Mouse (Mus musculus): ENCODE results near the gene Snx9. TPM values are rescaled to one million over a fixed set of nuclear protein-coding genes. Genes with fewer than 3 reads are reported as not detected.

Gene Snx9
- total RNA-seq (2021), result 10 to 100 TPM; 48.4 to 55.9 TPM
- polyA plus RNA-seq (2012; rRNA removed), result 26.0 and 28.3 TPM in 2 replicates
- long read RNA-seq, transcript Snx9-201 (18 exons, 3,331 nt), result major isoform, 60 of 66 reads
- long read RNA-seq, partial matches to known transcripts, result 3 of 66 reads
- long read RNA-seq, other reads (novel, unspliced or antisense), result 3 of 66 reads

DNA sequence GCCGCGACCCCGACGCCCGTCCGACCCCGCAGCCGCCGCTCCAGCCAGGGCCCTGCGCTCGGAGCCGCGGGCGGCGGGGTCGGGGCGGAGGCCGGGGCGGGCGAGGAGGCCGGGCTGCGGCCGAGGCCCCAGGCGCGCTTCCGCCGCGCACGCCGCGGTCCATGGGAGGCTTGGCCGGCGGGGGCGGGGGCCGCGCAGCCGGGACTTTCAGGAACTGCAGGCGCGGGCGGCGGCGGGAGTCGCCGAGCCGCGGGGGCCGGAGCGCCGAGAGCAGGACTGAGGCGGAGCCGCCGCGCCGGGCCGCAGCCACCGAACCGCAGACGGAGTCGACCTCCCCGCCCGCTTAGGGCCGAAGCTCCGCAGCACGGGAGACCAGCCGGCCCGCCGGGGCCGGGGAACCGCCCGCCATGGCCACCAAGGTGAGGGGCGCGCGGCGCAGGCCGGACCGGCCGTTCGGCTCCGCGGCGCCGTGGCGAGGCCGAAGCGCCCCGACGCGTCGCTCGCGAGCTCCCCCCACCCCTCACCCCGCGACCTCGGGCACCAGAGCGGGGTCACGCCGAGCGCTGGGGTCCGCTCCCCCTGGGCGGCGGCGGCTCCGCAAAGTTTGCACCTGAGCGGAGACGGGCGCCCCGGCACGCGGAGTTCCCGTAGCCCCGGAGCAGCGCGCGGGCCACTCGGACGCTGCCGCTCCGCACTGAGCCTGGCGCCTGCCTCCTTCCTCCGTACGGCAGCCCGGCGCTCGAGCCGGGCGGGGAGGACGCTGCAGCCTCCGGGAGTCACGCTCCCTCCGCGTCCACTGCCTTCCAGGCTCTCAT lies at the start of gene Snx9:
TSS of gene Snx9 (plus strand) at position 202 of the 815 bp plus-strand sequence.
- peak; percentile 89 for DNase-seq

DNA sequence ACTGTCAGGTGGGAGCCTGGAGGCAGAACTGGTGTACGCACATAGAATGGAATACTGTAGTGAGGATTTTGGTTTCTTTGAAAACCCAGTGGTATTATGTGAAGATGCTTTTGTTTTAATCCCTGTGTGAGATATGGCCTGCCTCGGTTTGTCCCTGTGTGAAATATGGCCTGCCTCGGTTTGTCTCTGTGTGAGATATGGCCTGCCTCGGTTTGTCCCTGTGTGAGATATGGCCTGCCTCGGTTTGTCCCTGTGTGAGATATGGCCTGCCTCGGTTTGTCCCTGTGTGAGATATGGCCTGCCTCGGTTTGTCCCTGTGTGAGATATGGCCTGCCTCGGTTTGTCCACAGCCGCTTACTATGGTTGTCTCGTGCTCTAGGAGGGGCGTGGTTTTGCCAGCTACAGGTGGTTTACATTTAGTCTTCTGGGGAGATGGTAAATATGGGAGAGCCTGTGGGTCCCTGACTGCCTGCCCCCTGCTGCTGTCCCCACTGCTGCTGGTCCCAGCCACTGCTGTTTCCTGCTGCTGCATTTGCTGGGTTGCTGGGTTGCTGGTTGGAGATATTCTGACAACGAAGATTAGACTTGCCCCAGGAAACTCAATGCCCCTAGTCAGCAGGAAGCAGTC lies 48.9 kb upstream of the Snx9 start:
- DNase-seq, result no peak

DNA sequence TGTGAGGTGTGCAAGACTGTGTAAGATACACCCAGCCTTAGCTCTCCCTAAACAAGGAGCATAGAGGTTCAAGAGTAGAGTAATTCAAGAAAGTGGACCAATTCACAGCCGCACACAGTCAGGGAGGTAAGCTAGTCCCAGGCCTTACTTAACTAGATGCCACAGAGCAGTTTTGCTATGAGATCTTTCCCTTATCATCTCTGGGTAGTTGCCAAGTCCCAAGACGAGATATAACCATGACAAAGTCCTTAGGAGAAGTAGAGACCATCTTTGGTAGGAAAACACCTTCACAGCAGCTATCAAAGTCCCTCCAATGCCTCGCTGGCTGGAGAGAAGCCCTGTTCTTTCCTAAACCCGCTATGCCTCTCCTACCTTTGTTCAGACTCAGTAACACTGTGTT lies 47.5 kb upstream of the Snx9 start:
- DNase-seq, result no peak

DNA sequence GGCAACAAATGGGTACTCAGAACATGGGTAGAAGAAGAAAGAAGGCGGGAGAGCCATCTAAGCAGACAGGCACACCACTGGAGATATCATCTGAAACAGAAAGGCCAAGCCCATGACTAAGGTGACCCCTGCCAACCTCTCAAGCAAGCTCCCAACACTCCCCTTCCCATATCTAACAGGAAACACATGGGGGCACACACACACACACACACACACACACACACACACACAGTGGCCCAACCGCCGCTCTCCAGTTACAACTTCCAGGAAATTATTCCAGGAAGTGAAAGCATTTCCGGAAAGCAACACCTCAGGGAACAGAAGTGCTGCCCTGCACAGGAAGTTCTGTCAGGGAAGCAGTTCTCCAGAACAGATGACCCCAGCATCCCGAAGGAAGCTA lies 46.9 kb upstream of the Snx9 start:
- peak; percentile 46 for DNase-seq

DNA sequence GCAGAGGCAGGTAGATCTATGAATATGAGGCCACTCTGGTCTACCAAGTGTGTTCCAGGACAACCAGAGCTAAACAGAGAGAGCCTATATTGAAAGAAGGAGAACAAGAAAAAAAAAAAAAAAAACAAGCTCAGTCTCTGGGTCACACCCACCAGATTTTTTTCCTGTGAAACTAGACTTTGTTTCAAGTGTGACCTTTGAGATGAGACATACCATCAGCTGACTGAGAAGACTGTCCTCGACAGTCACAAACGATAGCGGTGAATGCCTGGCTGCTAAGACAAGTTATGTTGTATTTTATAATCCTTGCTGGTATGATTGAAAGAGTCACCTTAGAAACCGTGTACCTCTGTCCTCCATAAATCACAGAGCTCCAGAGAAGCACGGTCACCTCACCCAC lies 45.8 kb upstream of the Snx9 start:
- DNase-seq, result no peak

DNA sequence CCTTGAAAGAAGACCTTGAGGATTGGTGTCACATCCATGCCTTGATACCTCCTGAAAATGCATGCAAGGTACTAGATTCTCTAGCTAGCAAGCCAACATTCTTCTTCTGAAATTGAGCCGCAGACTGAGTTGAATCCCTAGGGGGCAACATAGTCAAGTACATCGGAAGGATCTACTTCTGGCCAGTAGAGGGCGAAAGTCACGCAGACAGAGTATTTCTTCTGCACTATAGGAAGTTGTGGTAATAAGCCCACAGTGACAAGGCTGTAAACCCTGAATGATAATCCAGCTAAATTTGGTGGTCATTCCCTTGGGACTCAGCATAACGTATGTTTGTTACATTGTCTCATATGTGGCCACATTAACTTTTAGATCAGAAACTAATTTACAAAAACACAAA lies 45.3 kb upstream of the Snx9 start:
- peak; percentile 75 for DNase-seq

DNA sequence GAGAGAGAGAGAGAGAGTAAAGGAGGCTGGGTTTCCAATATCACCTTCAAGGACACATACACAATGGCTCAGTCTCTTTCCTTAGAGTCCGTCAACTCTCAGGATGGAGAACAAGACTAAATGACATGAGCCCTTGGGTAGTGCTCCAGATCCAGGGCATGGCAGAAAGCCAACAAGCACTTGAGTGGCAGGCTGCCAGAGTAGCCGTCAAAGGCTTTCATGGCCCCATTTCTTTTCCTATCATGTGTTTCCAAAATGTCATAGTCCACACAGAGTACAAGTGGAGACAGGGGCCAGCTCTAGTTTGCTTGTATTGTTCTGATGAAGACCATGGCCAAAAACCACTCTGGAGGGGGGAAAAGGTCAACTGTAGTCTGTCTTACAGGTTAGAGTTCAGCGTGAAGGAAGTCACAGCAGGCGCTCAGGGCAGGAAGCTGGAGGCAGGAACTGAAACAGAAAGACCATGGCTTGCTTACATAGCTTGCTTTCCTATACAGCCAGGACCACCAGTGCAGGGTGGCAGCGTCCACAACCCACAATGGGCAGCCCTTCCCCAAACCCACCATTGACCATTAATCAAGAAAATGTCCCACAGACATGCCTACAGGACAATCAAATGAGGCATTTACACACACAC lies 43.9 kb upstream of the Snx9 start:
- peak; percentile 78 for DNase-seq

DNA sequence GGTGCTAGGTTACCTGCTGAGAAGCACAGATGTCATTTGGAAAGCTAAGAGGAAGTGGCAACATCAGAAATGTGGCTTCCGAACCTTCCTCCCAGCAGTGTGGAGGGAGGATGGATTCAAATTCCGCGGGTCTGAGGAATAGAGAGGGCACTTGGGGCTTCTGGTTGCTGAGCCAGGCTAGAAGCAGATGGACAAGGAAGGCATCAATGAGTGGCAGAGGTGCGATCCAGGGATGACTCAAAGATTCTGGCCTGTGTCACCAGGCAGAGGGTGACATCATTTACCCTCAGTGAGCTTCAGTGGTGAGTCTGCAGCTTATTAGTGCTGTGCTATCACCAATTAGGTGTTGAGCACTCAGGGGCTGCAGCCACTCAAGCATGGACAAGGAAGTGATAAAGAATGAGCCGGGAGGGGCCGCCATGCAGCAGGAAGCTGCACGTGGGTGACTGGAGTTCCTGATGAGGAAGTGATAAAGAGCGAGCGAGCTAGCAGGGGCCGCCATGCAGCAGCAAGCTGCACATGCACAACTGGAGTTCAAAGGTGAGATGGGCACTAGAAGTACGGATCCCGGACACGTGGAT lies 42.8 kb upstream of the Snx9 start:
- DNase-seq, result peak; percentile 42

DNA sequence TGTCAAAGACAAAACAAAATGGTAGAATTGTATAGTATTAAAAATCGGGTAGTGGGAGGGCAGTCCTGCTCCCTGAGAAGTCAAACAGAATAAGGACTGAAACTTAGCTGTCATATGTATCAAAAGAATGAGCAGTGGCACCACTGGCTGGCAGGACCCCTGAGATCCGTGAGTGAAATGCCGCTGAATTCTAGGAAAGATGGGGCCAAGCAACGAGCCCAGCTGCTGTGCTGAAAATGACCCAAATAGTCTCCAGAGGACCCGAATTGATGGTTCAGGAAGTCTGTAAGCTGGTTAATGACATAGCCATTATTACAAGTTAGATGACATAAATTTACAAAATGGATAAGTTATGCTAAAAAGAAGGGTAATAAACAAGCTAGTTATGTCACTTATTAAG lies 42.2 kb upstream of the Snx9 start:
- no peak for DNase-seq

DNA sequence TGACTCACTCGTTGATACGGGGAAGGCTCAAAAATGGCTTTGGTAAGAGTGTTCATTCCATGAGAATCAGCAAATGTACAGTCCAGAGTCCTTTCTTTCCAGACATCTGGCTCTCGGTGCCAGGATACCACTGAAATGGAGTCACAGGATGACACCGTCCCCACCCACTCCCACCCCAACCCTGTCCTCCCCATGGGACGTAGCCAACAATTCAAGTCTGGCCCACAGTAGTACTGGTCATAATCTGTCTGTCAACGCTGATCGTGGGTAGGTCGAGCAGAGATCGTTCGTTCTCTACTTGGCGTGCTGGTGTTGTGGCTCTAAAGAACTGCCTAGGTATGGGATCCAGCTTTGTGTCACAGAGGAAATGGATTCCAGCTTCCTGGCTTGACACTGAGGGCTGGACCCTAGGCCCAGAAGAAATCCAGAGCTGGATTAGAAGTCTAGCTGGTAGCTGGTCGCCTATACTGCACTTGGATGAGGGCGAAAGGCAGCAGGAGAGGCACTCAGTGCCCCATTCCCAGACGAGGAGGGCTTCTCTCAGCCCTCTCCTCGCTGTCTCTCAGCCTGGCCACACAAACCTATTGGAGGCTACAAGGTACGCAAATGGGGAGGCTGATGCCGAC lies 41.6 kb upstream of the Snx9 start:
- DNase-seq, result no peak

DNA sequence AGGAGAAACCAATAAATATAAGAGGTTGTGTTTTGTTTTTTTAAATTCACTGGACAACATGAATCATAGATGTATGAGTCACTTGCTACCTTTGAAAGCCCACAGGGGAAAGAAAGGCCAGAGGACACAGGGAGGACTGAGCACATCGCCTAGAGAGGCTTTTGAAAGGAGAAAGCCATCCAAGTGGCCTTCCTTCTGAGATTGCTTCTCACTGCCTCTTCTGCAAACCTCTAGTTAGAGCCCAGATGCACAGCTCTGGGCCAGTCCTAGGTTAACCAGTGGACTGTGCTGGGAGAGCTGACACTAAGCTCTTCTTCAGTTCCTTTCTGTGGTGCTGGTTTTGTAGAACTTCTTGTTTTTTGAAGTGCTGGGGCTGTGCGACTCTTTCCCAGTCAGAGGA lies 40.9 kb upstream of the Snx9 start:
- DNase-seq, result no peak

DNA sequence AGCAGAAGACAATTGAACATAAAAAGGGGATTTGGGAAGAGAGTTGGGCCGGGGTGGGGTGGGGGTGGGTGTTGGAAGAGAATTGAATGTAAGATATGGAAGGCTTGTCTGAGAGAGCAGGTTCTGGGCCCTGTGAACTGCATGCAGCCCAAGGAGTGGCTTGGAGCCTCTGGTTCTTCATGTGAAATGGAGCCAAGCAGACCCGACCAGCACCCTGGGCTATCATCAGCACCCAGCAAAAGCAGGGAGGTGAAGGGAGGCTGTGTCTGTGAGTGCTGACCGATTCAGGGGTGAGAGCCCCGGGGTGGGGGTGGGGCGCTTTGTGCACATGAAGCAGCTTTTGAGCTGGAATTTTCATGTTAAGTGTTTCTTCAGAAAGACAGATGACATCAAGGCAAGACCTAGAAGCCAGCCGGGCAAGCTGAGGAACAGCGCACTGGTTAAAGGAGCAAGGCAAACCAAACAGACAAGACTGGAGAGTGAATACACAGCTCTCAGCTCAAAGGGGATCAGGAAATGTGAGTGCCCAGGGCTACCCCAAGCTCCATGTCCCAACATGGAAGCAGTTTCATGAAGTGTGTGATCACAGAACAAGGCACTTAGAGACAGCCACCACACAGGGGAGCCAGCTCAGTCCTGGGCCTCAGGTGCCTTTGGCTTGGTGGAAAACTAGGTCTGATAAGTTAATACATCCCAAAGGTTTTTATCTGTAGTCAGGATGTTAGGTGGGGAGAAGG lies 40.1 kb upstream of the Snx9 start:
- DNase-seq, result no peak

DNA sequence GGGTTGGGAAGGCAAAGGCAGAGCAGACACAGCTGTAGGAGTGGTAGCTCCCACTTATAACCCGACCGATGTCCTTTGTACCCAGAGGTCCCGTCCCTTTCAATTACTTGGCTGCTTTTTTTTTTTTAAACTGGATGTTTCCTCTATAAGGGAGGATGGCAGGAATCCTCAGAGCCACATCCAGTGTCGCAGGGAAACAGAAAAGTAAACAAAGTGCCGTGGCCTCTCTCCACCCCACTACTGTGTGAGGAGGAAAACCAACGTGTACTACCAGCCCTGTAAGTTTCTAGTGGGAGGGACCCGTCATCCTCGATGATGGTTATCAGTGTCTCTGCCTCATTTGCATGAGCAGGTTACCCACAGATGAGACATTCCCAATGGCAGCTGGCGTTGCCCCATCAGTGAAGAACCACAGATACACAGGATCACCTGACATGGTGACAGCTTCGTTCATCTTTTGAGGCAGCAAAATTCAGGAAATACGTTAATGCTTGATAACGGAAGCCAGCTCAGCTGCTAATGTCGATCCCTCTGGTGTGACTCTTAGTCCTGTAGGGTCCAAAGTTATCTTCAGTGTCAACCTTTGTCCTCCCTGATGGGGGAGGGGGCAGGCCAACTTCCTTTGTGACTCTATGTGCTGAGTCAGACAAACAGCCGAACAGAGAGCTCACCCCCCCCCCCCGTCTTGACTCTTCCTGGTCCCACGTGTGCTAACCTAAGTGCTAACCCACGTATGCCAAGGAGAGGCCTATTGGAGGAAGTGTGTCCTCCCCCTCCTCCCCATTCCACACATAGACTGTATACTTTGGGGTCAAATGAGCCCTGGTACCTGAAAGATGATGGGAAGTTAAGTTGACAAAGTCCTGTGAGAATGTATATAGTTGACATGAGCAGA lies 39.1 kb upstream of the Snx9 start:
- no peak for DNase-seq

DNA sequence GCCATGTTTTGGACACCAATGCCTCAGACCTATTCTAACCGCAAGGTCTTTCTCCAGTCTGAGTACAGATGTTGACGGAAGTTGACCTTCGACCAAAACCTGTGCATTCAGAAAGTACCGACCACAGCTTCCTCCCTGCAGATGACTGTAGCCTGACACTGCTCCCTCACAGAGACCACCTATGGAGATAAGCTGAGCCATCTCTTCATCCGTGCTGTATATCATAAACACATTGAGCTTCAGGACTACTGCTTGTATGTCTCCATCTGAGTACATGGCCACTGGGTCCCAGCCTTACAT lies 38.5 kb upstream of the Snx9 start:
- no peak for DNase-seq

DNA sequence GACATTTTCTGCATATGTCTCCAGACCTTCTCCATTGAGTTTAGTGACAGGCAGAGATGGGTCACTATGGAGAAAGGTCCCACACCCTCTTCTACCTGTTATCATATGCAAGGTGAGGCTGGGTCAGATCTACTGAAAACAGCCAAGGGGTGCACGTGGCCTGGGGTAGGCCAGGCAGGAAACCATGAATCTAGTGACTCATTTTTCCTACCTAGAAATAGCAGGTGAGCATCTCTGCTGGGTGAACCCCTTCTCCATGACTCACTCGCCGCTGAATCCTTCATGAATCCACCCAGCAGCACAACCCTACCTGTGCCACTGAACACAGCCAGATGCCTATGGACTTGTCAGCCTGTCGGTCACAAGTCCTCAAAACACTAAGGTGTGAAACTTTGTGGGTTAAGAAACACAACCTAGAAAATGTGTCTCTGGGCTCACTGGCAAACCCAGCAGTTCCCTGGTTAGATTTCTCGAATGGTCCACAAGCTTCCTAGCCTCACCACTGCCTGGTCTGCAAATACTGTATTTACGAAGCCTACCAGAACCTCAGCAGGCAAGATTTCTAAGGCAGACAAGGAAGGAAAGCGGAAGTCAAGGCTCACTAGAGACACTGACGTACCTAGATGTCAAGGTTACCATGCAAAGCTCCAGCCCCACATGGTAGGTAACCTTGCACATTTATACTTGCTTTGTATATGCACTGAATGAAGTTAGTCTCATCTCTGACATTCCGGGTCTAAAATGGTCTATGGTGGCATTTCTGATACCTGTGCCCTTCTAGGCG lies 37.7 kb upstream of the Snx9 start:
- DNase-seq, result no peak

DNA sequence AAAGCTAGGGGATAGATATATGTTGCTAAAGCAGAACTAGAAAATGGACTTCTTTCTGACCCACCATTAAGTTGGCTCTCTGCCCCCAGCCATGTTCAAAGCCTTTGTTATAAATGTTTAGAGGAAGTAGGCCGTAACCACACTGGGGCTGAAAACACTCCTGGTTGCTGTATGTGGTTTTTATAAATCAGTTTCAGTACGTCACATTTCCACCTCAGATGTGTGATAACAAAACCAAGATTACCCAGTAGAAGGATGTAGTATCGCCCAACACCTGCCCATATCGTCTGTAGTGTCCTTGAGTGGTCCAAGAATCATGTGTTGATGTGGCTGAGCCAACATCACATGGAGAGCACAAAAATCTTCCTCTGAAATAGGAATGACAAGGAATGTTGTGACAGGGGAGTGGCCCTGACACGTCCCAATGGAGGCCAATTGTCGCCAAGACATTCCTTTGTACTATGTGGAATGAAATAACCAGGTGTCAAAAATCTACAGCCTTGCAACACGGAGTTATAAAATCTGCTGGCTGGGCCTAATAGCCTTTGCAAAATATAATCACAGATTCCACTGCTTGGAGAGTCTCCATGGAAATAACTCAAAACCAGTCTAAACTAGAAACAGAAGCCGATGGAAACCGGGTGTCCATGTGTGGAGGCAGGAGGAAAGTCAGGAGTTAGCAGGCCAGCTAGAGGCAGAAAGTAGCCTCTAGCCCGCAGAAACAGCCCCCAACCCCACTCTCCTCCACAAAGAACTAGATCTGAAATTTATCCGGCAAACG lies 36.6 kb upstream of the Snx9 start:
- DNase-seq, result no peak

DNA sequence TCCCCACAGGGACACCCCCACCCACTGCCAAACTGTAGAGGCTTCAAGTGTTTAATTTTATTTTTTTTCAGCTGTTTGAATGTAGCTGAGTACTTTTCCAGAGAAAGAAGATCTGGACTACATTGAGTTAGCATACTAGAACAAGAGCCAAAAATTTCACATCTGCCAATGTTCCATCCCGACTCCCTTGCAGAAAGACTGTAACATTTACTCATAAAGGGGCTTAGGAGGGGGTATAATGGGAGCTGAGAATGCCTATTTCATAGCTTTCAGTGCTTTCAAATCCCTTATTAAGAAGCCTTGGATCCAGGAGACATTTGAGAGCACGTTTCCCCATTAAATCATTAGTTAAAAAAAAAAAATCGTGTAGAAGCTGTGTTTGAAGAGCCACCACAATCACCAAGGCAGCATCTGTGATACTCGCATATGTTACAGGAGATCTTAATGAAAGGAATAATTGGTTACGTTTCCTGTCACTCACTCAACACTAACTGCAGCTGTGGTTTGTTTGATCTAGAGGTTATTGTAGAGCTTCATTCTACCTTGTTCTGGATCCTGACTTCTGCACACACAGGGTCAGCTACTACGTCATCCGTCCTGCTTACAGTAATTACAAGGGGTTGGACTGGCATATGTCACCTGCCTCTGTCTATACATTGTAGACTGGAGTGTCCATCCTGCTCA lies 35.8 kb upstream of the Snx9 start:
- no peak for DNase-seq

DNA sequence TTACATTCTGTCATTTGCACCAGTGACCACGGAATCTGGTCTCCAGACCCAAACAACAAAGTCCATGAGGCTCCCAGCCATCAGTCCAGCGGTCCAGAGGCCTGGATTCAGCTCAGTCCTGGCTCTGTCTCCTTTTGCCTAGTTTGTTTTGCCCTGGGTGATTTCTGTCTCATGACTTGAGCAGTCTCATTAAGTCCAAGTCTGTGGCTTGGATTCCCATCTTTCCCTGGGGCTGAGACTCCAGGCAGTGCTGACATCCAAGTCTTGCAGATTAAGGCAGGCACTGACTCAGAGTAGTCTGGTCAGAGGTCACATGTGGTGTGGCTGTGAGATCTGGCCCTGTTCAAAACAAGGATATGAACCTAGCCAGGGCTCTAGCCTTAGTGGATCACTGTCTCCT lies 35.2 kb upstream of the Snx9 start:
- DNase-seq, result peak; percentile 56

Measured in adrenal gland, adult 2 months (tissue).